7 mouse cellular contexts compared by ENCODE assay signal in the genomic region with DNA sequence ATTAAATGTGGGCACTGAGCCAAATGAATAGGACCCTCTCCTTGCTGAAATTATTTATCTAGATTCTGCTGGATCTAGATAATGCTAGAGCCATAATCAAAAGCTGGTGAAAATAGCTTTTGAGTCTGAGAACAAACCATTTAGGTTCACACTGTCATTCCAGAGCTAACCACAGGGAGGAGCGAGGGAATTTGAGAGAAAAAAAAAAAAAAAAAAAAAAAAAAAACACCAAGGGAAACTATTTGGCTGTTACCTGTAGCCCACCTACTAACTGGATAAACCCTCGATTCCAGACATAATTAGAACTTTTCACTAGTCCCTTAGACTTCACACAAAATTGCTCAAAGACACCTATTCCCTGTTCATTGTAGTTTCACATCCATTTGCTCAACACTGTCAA. TPM values are rescaled to one million over a fixed set of nuclear protein-coding genes. Genes with fewer than 3 reads are reported as not detected.
DNase-seq lines count a peak whose midpoint lies in the region; ATAC-seq and TF ChIP-seq lines count a peak whose summit lies in the region.

No protein-coding gene starts in this region.

- no peaks in the 10 kb centered on the region for H3K27me3 ChIP-seq in embryonic facial prominence, embryonic 12.5 days
- no peaks in the 10 kb centered on the region for H3K27me3 ChIP-seq in kidney, embryonic 15.5 days
- no peaks in the 10 kb centered on the region for H3K27me3 ChIP-seq in myocyte (ENCODE audit: control insufficient read depth, insufficient read depth, insufficient read length)

- no peak overlapping the region for H3ac ChIP-seq in myocyte (ENCODE audit: control insufficient read depth, insufficient read length)

- H3K79me2 ChIP-seq in myocyte (ENCODE audit: control insufficient read depth, insufficient read depth), result peaks cover 62% of the 10 kb centered on the region

- 0% methylated on average over 2 of the region's 2 CpGs for WGBS in embryonic facial prominence, embryonic 12.5 days
- WGBS in kidney, embryonic 15.5 days, result 5% methylated on average over 2 of the region's 2 CpGs

- no peaks in the 10 kb centered on the region for H3K36me3 ChIP-seq in embryonic facial prominence, embryonic 12.5 days
- no peaks in the 10 kb centered on the region for H3K36me3 ChIP-seq in kidney, embryonic 15.5 days
- no peaks in the 10 kb centered on the region for H3K36me3 ChIP-seq in myocyte (ENCODE audit: control insufficient read depth, insufficient read depth)

- no peak for TF ChIP-seq POLR2A in myocyte (IDR thresholded peaks at IDR 0.05; ENCODE audit: insufficient read length, low read depth)

- no peak overlapping the region for H3K27ac ChIP-seq in embryonic facial prominence, embryonic 12.5 days
- no peak overlapping the region for H3K27ac ChIP-seq in kidney, embryonic 15.5 days

- peak overlapping the region; percentile 100 for H3K4me3 ChIP-seq in embryonic facial prominence, embryonic 12.5 days
- H3K4me3 ChIP-seq in kidney, embryonic 15.5 days (replicated peaks), result peak overlapping the region; percentile 99
- peak overlapping the region; percentile 90 for H3K4me3 ChIP-seq in myocyte

- DNase-seq in 3T3-L1 (ENCODE audit: low read depth, low spot score), result peak; percentile 77
- DNase-seq in 416B (ENCODE audit: low read depth), result peak; percentile 70
- DNase-seq in ovary, postnatal 36 days (ENCODE audit: low spot score), result no peak
- no peak for DNase-seq in thymus, postnatal 14 days

- peaks cover 6% of the 10 kb centered on the region for H3K4me1 ChIP-seq in embryonic facial prominence, embryonic 12.5 days
- H3K4me1 ChIP-seq in kidney, embryonic 15.5 days, result peaks cover 17% of the 10 kb centered on the region

- H3K9ac ChIP-seq in embryonic facial prominence, embryonic 12.5 days, result no peak overlapping the region
- 0 out of 2 replicates have a peak overlapping the region, but pooled peaks have one; percentile 31 for H3K9ac ChIP-seq in kidney, embryonic 15.5 days

- no peak for ATAC-seq in embryonic facial prominence, embryonic 12.5 days (ENCODE audit: insufficient number of reproducible peaks, insufficient read depth, low FRiP score, low TSS enrichment)
- no peak for ATAC-seq in kidney, embryonic 15.5 days (replicated peaks; ENCODE audit: low FRiP score)

- peak overlapping the region; percentile 82 for H3K4me2 ChIP-seq in embryonic facial prominence, embryonic 12.5 days (replicated peaks)
- peak overlapping the region; percentile 84 for H3K4me2 ChIP-seq in kidney, embryonic 15.5 days
- H3K4me2 ChIP-seq in myocyte (ENCODE audit: low read depth), result peak overlapping the region; percentile 82

- H3K9me3 ChIP-seq in embryonic facial prominence, embryonic 12.5 days, result no peaks in the 10 kb centered on the region
- no peaks in the 10 kb centered on the region for H3K9me3 ChIP-seq in kidney, embryonic 15.5 days (replicated peaks)

TF ChIP-seq in myocyte, 11 proteins besides CTCF, POLR2A, EP300 and RAD21:
- TF ChIP-seq POLR2AphosphoS2 (IDR thresholded peaks at IDR 0.05; ENCODE audit: insufficient read length, low read depth) (no peak), REST (IDR thresholded peaks at IDR 0.05; ENCODE audit: insufficient read depth, insufficient read length) (no peak), TCF3 (IDR thresholded peaks at IDR 0.05; ENCODE audit: insufficient read length, low read depth) (no peak)

RNA-seq across cellular contexts. Expression of a gene that starts 1.4 kb away (rescaled TPM):
- 144 and 147 TPM in 2 replicates for polyA plus RNA-seq in embryonic facial prominence, embryonic 12.5 days (2016; fragmentation: Nextera tagmentation; extraction: Ambion mirVana)
- polyA plus RNA-seq in kidney, embryonic 15.5 days (2015; fragmentation: Nextera tagmentation; extraction: Ambion mirVana), result 130 and 144 TPM in 2 replicates
- 89.3 TPM for polyA plus RNA-seq in myocyte (2012; fragmentation: generic; extraction: Trizol)

RNA-seq across cellular contexts. Expression of a gene that starts 17.0 kb away (rescaled TPM):
- 18.7 and 20.0 TPM in 2 replicates for polyA plus RNA-seq in embryonic facial prominence, embryonic 12.5 days (2016; fragmentation: Nextera tagmentation; extraction: Ambion mirVana)
- 9.1 and 11.9 TPM in 2 replicates for polyA plus RNA-seq in kidney, embryonic 15.5 days (2015; fragmentation: Nextera tagmentation; extraction: Ambion mirVana)
- polyA plus RNA-seq in myocyte (2012; fragmentation: generic; extraction: Trizol), result 25.6 TPM

RNA-seq across cellular contexts. Expression of a gene that starts 21.6 kb away (rescaled TPM):
- 151 and 155 TPM in 2 replicates for polyA plus RNA-seq in embryonic facial prominence, embryonic 12.5 days (2016; fragmentation: Nextera tagmentation; extraction: Ambion mirVana)
- 156 and 171 TPM in 2 replicates for polyA plus RNA-seq in kidney, embryonic 15.5 days (2015; fragmentation: Nextera tagmentation; extraction: Ambion mirVana)
- polyA plus RNA-seq in myocyte (2012; fragmentation: generic; extraction: Trizol), result 87.9 TPM

RNA-seq across cellular contexts. Expression of a gene that starts 22.0 kb away (rescaled TPM):
- 0.43 and 1.1 TPM in 2 replicates for polyA plus RNA-seq in embryonic facial prominence, embryonic 12.5 days (2016; fragmentation: Nextera tagmentation; extraction: Ambion mirVana)
- 0.83 TPM in 1 of 2 replicates, not detected in the other for polyA plus RNA-seq in kidney, embryonic 15.5 days (2015; fragmentation: Nextera tagmentation; extraction: Ambion mirVana)
- polyA plus RNA-seq in myocyte (2012; fragmentation: generic; extraction: Trizol), result not detected

RNA-seq across cellular contexts. Expression of a gene that starts 25.8 kb away (rescaled TPM):
- polyA plus RNA-seq in embryonic facial prominence, embryonic 12.5 days (2016; fragmentation: Nextera tagmentation; extraction: Ambion mirVana), result 70.2 and 74.4 TPM in 2 replicates
- 64.9 and 65.9 TPM in 2 replicates for polyA plus RNA-seq in kidney, embryonic 15.5 days (2015; fragmentation: Nextera tagmentation; extraction: Ambion mirVana)
- polyA plus RNA-seq in myocyte (2012; fragmentation: generic; extraction: Trizol), result 60.2 TPM

Comparison
In these comparisons a context has a peak if more than half of its experiments do, and no peak if none do; other contexts are left out.
1. DNase-seq: peak in 3T3-L1 (single experiment) and 416B (single experiment); none in ovary, postnatal 36 days (single experiment) and thymus, postnatal 14 days (single experiment).
2. Peak in every context shown above with its lines, with median percentiles within 50 percentile points of each other: H3K4me2 ChIP-seq and H3K4me3 ChIP-seq.